Mouse (Mus musculus) bone marrow macrophage, adult 2 months (primary cell): Measurements from ENCODE around the gene Kirrel2.

Experiments used
- CTCF ChIP-seq: IDR thresholded peaks from 2 replicates; pipeline ENCODE4 v1.5.1; 2012; ENCODE audit warnings: low read depth, mild to moderate bottlenecking, low read length, moderate library complexity
- POLR2A ChIP-seq: IDR thresholded peaks from 2 replicates; pipeline ENCODE4 v1.6.1; 2012; ENCODE audit warnings: mild to moderate bottlenecking, low read depth, low read length, borderline replicate concordance

DNA sequence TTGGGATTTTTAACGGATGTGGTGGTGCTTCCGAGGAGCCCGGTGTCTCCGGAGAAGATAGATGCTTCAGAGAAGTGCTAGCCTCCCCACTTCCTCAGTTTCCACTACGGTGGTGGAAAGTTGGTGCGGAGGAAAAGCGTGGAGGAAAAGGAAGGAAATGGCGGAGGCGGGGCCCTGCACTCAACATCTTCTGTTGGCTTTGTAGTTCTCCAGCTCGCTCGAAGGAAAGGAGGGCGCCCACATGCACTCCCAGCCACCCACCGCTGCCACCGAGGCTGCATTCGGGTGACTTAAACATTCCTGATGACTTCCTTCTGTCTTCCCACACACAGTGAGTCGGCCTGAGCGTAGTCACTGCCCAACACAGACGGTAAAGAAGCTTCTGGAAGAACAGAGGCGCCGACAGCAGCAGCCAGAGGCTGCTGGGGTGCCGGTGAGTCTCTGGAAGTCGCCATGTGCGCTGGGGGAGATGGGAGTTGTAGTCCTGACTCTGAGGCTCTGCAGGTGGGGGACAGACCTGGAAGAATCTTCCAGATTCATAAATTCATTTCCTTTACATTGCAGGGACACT lies 34.3 kb downstream of the Kirrel2 start:
- TF ChIP-seq POLR2A (no peak), CTCF (no peak)
